Mouse (Mus musculus) heart, postnatal 0 days (tissue): Measurements from ENCODE around the gene Prdm12.

Experiments
- CTCF ChIP-seq: IDR thresholded peaks from 2 replicates; pipeline ENCODE4 v1.5.1; 2016; ENCODE audit warnings: antibody characterized with exemption, control low read depth, low read depth
- EP300 ChIP-seq: IDR thresholded peaks from 2 replicates; pipeline ENCODE4 v1.6.1; 2016; ENCODE audit warnings: antibody characterized with exemption, low read depth

GRCm38 (mm10) chr2:31640609-31641507 lies 1.0 kb downstream of the Prdm12 start:
- no peak for TF ChIP-seq CTCF
- no peak for TF ChIP-seq EP300
